Mouse (Mus musculus) frontal cortex, adult (tissue): Measurements from ENCODE around the gene Sco2.
A peak's percentile ranks its signal among the peaks of the same experiment; 100 is the strongest.

Experiments used
- ATAC-seq: cut with Nextera tagmentation; 2 replicates; pipeline ENCODE4 v1.9.2; 2017; ENCODE audit warnings: mild to moderate bottlenecking, moderate library complexity, mixed read lengths; ENCODE audit not compliant: low TSS enrichment

The Sco2 gene

GRCm38 (mm10) chr15:89373762-89374248, at the start of gene Sco2:
Sco2 (minus strand) TSS chr15:89373846.
- peak; percentile 66 for ATAC-seq

- no peak for ATAC-seq
Observed at GRCm38 (mm10) chr15:89421938-89422337, 48.3 kb upstream of the Sco2 start.

GRCm38 (mm10) chr15:89415282-89415681, 41.6 kb upstream of the Sco2 start:
- ATAC-seq: no peak

- no peak for ATAC-seq
Observed at GRCm38 (mm10) chr15:89410118-89410517, 36.5 kb upstream of the Sco2 start, which contains the start of gene Syce3. Syce3 (minus strand) TSS chr15:89410503.

- ATAC-seq: no peak
Observed at GRCm38 (mm10) chr15:89406691-89407090, 33.0 kb upstream of the Sco2 start.

DNA sequence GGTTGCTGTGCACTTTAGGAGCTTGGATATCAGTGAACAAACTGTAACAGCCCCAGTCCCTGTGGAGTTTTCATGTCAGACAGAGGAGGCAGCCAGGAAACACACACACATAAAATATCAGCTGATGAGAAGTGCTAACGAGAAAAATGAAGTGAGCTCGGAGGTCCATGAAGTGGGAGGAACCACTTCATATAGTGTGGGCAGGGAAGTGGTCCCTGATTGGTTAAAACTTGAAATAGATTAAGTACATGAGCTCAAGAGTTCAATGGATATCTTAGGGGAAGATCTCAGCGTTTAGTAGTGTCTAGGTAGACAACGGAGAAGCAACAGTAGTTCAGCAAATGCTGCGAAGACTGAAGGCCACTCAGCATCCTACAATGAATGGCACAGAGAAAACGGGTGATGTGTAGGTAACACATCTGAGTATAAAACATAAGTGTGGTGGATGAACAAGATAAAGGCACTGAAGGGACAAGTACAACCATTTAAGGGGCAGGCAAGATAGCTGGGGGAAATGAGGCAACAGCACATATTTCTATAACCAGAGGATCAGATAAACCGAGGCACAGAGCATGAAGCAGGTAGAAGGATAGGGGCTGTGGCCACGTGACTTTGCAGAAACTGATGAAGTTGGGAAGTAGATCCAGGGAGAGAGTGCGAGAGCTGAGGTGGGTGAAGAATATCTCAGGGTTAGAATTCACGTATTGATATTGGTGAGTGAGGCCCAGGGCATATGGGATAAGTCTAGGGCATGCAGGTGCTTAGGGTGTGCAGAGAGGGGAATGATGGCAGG, 31.4 kb upstream of the Sco2 start:
- ATAC-seq: no peak

DNA sequence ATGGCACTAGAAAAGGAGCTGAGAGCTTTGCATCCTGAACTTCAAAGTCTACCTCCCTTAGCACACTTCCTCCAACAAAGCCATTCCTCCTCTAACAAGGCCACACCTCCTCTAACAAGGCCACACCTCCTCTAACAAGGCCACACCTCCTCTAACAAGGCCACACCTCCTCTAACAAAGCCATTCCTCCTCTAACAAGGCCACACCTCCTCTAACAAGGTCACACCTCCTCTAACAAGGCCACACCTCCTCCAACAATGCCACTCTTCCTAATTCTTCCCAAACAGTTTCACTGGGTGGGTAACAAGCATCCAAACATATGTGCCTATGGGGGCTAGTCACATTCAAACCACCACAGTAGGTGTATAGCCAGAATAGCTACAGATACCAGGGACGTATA, 28.8 kb upstream of the Sco2 start:
- ATAC-seq: no peak

- no peak for ATAC-seq
Observed at GRCm38 (mm10) chr15:89399716-89400115, 26.1 kb upstream of the Sco2 start.

GRCm38 (mm10) chr15:89398146-89398545, 24.5 kb upstream of the Sco2 start:
- no peak for ATAC-seq

DNA sequence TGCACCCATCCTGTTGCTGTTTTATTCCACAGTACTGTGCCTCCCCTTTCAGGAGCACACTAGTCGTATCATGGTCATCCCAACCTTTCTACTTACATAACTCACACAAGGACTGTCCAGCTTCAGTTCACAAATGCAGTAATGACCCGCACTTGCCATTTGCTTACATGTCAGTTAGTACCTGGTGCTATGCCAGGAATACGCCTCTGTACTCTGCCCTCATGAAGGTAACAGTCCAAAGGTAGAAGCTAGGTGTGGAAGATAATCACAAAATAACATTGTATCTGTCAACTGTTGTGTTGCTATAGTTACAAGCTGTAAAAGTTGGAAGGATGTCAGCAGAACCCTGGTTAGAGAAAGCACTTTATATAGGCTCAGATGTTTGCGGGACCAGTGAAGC, 23.2 kb upstream of the Sco2 start:
- no peak for ATAC-seq

GRCm38 (mm10) chr15:89390081-89390480, 16.4 kb upstream of the Sco2 start:
- ATAC-seq: no peak

DNA sequence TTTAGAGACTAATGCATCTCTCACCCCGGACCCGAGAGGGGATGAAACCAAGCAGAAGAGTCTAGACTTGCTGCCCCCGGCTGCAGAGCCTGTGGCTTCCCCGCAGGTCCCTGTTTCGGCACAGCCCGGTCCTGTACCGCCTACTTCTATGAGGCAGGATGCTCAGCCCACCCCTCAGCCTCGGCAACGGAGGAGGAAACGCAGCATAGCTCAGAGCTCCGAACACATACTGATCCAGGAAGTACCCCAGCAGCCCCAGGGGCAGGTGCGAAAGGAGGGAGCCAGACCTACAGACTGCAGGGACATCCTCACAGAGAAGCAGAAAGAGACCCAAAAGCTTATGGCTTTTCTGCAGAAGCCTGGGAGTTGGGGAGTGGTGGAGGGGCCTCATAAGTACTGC, 13.5 kb upstream of the Sco2 start:
- no peak for ATAC-seq

GRCm38 (mm10) chr15:89384617-89385016, 11.0 kb upstream of the Sco2 start, which contains the start of gene Klhdc7b:
Klhdc7b (plus strand) TSS chr15:89384917.
- no peak for ATAC-seq

GRCm38 (mm10) chr15:89379429-89379828, 5.8 kb upstream of the Sco2 start:
- no peak for ATAC-seq

- ATAC-seq: peak; percentile 40
Observed at GRCm38 (mm10) chr15:89378831-89379401, 5.3 kb upstream of the Sco2 start, which contains the start of gene Odf3b. Odf3b (minus strand) TSS chr15:89379282.

DNA sequence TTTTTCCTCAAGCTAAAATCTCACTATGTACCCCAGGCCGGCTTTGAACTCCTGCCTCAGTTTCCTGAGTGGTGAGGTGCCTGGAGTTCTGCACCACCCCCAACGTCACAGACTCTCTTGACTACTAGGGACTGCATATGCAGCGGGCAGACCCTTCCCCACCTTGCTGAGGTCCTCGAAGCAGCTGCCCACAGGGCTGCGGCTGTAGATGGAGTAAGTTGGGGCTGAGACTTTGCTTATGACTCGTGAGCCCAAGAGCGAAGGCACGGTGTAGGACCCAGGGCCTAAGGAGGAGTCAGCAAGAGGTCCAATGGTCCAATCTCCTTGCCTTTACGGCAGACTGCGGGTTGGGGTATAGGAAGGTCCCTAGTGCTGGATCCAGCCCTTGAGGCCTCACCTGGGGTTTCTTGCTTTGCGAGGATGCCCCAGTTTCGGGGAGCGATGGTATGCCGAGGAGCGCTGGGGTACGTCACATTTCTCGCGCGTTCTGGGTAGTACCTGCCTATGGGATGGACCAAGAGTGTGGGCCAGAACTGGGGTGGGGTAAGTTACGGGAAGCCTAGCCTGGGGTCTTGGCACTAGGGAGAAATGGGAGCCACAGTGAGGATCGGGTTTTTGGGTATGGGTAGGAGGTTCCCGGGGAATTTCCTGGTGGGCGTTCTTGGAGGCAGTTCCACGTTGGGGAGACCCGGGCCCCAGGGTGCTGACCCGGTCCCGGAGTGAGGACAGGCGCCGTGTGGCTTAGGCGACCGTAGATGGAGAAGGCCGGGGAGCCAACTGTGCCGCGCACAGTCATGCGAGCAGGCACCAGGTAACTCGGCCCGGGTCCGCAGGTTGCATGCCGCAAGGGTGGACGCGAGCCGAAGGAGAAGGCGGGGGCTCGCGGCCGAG, 4.5 kb upstream of the Sco2 start:
- no peak for ATAC-seq

- no peak for ATAC-seq
Observed at GRCm38 (mm10) chr15:89377362-89377761, 3.7 kb upstream of the Sco2 start.

DNA sequence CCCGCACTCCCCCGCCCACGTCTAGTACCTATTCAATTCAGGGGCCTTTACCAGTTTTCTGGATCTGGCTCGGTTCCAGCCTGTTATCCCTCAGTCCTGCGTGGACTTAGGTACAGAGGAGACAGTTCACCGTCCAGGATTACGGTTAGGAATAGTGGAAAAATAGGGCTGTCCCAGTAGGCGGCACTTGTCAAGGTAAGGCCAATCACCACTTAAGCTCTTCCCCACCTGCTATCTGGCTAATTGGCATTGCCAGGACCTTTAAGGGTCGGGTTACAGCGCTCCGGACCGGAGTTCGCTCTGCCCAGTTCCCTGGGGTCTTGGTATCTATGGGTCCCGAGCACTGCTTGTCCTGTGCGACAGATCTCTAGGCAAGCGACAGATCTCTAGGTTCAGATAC, 3.3 kb upstream of the Sco2 start, which contains the start of gene Tymp:
Tymp (minus strand) TSS at position 83 of the 400 bp plus-strand sequence.
- ATAC-seq: no peak

GRCm38 (mm10) chr15:89376040-89376439, 2.4 kb upstream of the Sco2 start:
- no peak for ATAC-seq

GRCm38 (mm10) chr15:89374801-89375534, 1.3 kb upstream of the Sco2 start:
- no peak for ATAC-seq

- ATAC-seq: no peak
Observed at GRCm38 (mm10) chr15:89374340-89374739, 694 bp upstream of the Sco2 start.
